Mouse (Mus musculus): Measurements from ENCODE around the gene Btn1a1.

DNA sequence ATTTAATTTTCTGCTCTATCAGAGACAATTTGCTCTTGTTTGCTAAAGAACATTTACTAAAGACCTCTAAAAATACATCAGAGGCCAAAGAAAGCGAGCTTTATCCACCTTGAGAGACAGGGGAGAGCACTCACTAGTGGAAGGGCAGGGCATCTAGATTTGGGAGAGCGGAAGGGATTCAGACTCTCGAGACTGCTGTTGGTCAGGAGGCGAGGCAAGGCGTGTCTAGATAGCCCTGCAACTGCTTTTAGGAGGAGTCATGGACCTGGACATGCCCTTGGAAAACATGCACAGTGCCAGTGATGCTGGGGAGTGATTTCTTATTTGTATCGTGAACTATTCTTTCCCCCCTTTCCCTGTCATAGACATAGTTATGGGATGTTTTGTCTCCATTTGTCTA is 29.8 kb upstream of the Btn1a1 start:
- TF ChIP-seq CTCF (IDR thresholded peaks at IDR 0.05; ENCODE audit: borderline replicate concordance, extremely low read depth, insufficient read depth, insufficient read length) (no peak), POLR2A (IDR thresholded peaks at IDR 0.05; ENCODE audit: borderline replicate concordance, extremely low read depth, insufficient read depth, insufficient read length, poor library complexity, severe bottlenecking) (no peak)
